Mouse (Mus musculus) G1E-ER4 (cell line): ENCODE results near the gene Hist1h1a. TPM values are rescaled to one million over a fixed set of nuclear protein-coding genes. Genes with fewer than 3 reads are reported as not detected.
"Not testable (repeated sequence)": the region's sequence is repeated elsewhere in the genome, so short reads cannot be mapped to it uniquely, and the experiment has no call there.

Source experiments
- GATA1 ChIP-seq: IDR thresholded peaks from one replicate; pipeline ENCODE4 v1.8.0; 2012; ENCODE audit warnings: low read length, inconsistent platforms
- polyA plus RNA-seq: library from polyadenylated mRNA; stranded (reverse); fragments of >175 nt; gene quantifications from 2 replicates; pipeline ENCODE4 v1.2.3, GENCODE M21; 2012

Gene Hist1h1a
- polyA plus RNA-seq, 1 experiment: 0.33 TPM

DNA sequence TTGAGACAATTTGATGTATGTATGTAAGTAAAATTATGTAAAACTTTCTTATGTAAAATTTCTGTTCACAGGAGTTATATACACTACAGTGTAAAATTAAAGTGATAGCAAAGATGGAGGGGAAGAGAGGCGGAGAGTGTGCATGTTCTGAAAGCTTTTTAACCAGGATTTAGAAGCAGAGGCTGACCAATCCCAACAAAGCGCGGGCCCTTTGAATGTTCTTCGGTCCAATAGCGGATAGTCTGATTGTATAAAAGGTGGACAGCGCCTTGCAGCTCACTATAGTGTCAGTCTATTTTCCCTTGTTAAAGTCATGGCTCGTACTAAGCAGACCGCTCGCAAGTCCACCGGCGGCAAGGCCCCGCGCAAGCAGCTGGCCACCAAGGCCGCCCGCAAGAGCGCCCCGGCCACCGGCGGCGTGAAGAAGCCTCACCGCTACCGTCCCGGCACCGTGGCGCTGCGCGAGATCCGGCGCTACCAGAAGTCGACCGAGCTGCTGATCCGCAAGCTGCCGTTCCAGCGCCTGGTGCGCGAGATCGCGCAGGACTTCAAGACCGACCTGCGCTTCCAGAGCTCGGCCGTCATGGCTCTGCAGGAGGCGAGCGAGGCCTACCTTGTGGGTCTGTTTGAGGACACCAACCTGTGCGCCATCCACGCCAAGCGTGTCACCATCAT lies 11.3 kb upstream of the Hist1h1a start, which contains the start of gene Hist1h3b:
TSS of gene Hist1h3b (plus strand) at position 201 of the 675 bp plus-strand sequence.
- not testable (repeated sequence) for TF ChIP-seq GATA1

DNA sequence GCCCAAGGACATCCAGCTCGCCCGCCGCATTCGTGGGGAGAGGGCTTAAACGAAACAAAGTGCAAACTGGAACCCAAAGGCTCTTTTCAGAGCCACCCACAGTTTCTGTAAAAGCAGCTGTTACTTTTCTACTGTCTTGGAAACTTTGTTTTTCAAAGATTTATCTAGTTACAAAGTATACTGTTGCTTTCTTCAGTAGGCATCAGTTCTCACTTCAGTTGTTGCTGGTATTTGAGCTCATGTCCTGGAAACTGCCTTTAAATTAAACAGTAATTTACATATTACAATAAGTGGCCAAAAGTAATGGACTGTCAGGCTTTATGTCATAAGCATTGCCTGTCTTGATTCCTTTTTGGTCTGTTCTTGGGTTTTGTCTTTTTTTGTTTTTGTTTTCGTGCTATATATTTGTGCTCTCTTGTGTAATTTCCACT lies 10.7 kb upstream of the Hist1h1a start:
- no peak for TF ChIP-seq GATA1

DNA sequence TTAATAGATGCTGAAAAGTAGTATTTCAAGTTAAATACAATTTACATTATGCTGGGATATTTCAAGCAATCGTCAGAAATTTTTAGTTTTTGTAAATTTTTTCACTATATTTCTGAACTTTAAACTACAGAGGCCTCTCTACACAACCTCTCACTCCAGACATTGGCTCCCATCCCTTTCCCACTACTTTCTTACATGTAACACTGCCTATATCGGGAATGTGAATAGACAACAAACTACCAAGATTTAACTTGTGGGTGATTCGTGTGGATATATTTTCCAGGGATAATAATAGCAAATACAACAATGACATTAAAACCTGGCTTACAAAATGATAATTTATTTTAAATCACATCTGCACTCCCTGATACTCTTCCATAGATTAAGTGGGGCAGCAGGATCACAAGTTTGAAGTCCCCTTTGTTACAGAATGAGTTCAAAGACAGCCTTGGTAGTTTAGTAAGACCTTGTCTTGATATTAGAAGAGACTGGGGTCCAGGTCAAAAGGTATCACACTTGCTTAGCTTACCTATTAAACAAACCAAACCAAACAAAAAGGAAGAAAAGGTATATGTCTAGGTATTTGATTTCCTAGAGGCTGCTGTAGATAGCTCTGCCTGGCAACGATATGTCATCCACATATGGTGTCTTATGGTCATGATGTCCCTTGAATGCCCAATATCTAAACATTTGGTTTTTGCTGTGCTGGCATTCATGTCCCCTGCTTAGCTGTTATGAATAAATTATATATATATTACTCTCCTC lies 10.0 kb upstream of the Hist1h1a start:
- TF ChIP-seq GATA1: no peak

DNA sequence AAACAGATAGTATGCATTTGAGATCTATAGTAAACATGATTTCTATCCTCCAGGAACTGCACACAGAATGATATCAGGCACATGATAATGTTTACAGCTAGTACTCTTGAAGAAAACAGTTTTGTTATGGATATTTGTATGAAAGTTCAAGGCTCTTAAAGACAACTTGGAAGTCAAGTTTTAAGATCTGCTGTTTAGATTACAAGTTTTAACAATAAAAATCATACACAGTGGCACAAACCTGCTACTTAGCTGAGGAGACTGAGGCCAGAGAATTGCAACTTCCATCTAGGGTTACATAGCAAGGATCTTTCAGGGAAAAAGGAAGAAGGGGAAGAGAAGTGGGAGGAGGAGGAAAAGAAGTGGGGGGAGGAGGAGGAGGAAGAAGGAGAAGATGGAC lies 8.5 kb upstream of the Hist1h1a start:
- TF ChIP-seq GATA1: no peak

DNA sequence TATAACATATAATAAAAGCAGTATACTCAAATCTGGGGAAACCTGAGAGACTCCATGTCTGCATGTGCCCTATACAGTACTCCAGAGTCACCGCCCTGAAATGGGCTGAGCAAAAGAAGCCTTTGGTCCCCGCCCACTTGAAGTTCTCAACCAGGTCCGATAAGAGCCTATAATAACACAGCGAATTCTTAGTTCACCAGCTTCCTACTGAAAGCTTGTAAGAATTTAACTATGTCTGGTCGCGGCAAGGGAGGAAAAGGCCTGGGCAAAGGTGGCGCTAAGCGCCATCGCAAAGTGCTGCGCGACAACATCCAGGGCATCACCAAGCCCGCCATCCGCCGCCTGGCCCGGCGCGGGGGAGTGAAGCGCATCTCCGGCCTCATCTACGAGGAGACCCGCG lies 6.7 kb upstream of the Hist1h1a start, which contains the start of gene Hist1h4b:
TSS of gene Hist1h4b (plus strand) at position 224 of the 400 bp plus-strand sequence.
- TF ChIP-seq GATA1: no peak

DNA sequence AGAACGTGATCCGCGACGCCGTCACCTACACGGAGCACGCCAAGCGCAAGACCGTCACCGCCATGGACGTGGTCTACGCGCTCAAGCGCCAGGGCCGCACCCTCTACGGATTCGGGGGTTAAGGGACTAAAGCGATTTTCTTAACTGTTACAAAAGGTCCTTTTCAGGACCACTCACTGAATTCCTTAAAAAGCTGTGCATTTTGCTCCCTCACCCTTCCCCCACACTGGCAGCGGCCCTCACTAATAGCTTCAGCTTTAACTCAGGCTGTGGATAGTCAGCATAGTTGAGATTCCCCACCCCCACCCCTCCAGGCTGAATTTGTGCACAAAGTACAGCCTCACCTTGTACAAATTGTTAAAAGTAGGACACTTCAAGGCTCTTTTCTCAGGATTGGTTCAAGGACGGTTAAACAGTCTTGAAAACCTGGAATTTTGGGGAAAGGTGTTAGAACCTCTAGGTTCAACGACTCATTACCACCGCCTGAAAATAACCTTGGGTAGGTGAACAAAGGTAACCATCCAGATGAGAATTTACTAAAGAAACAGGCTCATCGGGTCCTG lies 6.2 kb upstream of the Hist1h1a start:
- TF ChIP-seq GATA1: no peak

DNA sequence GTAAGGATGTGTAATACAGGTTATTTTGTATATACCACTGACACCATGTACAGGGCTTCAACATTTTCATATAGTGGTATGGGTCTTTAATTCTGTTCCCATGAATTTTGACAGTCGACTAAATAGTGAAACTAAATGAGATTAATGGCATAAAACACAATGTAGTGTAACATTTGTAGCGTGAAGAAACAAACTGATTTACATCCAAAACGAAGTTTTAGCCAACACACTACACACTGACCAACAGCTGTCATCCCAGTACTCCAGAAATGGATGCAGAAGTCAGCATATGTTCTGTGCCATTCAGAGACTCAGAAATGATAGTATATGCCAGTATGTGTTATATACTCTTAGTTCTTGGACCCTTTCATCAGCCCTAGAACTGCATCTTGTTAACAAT lies 5.5 kb upstream of the Hist1h1a start:
- TF ChIP-seq GATA1: no peak

DNA sequence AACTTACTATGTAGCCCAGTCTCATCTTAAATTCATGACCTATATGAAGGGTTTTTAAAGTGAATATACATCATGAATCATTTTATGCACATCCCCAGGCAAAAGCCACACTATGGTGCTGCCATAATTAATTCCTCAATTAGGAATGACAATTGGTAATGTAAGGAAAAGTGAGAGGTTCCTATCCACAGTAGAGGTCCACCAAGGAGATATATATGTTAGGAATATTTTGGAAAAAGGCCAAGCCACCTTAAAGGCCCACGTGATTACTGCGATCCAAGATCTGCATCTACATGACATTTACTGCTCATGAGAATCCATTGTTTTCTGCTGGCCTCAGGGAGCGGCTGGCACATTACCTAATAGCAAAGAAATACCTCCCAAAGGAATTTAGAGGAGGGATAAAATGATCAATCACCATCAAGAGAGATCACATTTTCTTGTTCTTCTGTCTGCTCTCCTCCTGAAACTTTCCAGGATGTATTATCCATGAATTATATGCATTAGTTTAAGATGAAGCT lies 4.2 kb upstream of the Hist1h1a start:
- TF ChIP-seq GATA1: no peak

DNA sequence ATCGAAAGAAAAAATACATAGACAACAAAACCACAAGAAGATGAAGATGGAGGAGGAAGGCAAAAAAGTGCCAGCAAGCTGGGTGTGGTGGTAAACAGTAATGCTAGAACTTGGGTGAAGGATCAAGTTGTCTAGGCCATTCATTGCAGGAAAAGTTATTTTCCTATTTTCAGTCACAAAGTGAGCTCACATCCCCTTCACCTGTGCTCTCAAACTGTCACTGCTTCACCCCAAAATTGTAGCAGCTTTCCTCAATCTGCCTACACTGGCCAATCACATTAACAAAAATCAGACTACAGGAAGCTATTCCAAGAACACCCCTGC lies 3.6 kb upstream of the Hist1h1a start:
- TF ChIP-seq GATA1: no peak

DNA sequence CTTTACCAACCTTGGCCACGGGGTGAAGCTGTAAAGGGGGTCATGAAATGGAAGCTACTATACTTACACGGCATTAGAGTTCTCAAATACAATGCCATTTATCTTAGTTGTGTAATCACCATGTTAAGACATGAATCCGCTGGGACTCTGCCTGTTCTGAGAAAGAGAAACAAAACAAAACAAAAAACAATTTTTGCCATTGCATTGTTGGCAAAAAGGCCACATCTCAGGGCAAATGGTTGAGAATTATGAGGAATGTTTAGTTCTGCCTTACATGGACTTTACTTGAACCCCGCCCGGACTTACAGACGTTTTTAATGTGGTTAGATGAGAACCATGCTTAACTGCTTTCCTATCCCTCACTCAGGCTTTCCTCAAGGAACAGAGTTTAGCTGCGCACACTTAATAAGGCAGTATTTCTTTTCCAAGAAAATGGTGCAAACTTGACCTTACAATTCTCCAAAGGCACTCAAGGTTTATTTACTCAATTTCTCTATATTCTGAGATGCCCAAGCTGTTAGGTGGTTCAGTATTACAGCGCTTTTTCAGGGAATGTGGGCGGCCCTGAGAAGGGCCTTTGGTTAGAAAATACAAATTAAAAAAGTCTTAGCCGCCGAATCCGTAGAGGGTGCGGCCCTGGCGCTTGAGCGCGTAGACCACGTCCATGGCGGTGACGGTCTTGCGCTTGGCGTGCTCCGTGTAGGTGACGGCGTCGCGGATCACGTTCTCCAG lies 3.1 kb upstream of the Hist1h1a start:
- TF ChIP-seq GATA1: no peak

DNA sequence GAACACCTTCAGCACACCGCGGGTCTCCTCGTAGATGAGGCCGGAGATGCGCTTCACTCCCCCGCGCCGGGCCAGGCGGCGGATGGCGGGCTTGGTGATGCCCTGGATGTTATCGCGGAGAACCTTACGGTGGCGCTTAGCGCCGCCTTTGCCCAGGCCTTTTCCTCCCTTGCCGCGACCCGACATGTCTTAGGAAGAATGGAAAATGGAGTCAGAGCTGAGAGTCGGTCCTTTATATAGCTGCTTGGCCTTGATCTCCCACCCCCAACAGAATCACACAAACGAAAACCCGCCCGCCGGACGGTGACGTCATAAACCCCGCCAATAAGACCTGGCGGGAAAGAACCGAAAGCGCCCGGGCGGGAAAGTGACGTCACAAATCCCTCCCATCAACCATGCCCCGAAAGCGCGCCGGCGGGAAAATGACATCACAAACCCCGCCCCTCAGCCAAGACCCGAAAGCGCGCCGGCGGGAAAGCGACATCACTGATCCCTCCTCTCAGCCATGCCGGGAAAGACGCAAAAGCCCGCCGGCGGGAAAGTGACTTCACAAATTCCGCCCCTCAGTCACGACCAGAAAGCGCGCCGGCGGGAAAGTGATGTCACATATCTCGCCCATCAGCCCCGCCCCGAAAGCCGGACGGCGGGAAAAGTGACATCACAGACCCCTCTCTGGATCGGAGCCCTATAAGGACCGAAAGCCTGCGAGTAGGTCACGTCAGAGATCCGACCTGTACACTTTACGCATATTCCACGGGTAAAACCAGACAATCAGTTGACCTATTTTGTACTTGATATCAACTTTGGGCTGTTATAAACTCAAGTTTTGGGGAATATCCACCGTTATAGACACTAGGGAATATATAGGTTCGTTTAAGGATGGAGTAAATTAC lies 2.2 kb upstream of the Hist1h1a start, which contains the start of gene Hist1h4a:
TSS of gene Hist1h4a (minus strand) at position 259 of the 893 bp plus-strand sequence.
- no peak for TF ChIP-seq GATA1

DNA sequence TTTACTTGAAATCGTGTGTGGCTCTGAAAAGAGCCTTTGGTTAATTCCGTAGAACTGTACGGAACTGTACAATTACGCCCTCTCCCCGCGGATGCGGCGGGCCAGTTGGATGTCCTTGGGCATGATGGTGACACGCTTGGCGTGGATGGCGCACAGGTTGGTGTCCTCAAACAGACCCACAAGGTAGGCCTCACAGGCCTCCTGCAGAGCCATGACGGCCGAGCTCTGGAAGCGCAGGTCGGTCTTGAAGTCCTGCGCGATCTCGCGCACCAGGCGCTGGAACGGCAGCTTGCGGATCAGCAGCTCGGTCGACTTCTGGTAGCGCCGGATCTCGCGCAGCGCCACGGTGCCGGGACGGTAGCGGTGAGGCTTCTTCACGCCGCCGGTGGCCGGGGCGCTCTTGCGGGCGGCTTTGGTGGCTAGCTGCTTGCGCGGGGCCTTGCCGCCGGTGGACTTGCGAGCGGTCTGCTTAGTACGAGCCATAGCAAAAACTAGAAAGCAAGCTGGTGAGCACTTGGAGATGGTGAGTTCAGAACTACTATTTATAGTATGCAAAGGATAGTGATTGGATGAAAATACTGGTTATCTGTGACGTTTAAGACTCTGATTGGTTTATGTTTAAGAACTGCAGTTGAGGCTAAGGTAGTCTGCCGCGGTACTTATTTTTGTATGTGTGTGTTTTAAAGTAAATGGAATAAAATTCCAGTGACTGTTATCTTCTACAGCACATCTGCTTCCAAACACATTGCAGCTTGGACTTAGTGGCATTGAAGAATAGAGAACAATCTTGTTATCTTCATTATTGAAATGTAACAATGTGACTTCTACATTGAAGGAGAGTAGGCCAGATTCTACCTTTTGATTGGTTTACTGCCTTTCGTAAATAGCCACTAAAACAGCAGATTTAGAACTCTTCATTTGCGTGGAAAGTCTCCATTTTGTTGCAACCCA lies 1.3 kb upstream of the Hist1h1a start, which contains the start of gene Hist1h3a:
TSS of gene Hist1h3a (minus strand) at position 516 of the 951 bp plus-strand sequence.
- not testable (repeated sequence) for TF ChIP-seq GATA1

DNA sequence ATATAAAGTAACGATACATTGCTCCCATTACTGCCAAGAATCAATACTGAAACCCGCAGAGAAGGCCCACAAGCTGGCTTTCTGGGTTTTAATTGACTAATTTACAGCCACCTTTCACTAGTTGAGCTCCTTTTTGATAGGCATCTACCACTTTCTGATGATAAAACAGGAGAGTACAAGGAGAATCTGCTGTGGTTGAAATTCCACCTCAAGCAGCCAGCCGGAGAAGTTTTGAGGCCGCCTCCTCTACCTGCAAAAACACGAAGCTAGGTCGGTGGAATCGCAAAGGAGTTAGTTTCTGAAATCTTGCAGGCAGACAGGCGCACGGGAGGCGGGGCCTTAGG lies 252 bp upstream of the Hist1h1a start:
- TF ChIP-seq GATA1: no peak
